Mouse (Mus musculus) cerebellum, postnatal 4 days (tissue): ENCODE data around the gene Adamts1.

Experiments
- DNase-seq, 2 experiments: peaks; one replicate each; pipeline ENCODE4 v3.0.0; 2022; ENCODE audit warnings: low spot score in 2 of 2, mixed read lengths in 1 of 2

Adamts1 gene

GRCm38 (mm10) chr16:85765697-85766096 lies 37.2 kb downstream of the Adamts1 start:
- DNase-seq = no peak

- DNase-seq = no peak
Measured at GRCm38 (mm10) chr16:85765167-85765566, 37.7 kb downstream of the Adamts1 start.

DNA sequence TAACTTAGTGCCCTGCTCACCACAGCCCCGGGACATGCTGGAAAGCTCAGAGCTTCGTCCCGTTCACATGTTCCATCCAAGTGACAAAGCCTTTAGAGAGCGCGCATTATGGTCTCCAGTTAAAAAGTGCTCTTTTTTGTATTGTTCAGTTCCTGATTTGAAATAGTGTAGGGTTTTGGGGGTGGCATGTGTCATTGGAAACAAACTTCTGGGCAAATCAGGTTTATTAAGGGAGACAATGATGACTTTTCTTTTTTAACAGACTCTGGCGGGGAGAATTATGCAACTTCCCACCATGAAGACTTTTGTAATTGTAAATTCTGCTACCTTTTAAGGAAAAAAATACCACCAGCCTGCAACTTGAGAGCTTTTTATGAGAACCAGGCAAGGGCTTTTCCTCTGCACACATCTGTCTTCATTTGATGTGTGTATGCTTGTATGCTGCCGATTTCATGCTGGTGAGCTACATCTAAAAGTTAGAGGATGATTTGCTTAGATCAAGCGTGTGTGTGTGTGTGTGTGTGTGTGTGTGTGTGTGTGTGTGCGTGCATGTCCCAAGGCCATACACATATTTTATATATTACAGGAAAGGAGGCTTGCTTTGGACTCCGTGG lies 40.8 kb downstream of the Adamts1 start:
- no peak for DNase-seq

- no peak for DNase-seq
Measured at GRCm38 (mm10) chr16:85760961-85761580, 41.8 kb downstream of the Adamts1 start.

GRCm38 (mm10) chr16:85756101-85756819 lies 46.7 kb downstream of the Adamts1 start:
- DNase-seq = peak in 1 of 2 experiments; percentile 15

- no peak for DNase-seq
Measured at GRCm38 (mm10) chr16:85749335-85749734, 53.6 kb downstream of the Adamts1 start.

DNA sequence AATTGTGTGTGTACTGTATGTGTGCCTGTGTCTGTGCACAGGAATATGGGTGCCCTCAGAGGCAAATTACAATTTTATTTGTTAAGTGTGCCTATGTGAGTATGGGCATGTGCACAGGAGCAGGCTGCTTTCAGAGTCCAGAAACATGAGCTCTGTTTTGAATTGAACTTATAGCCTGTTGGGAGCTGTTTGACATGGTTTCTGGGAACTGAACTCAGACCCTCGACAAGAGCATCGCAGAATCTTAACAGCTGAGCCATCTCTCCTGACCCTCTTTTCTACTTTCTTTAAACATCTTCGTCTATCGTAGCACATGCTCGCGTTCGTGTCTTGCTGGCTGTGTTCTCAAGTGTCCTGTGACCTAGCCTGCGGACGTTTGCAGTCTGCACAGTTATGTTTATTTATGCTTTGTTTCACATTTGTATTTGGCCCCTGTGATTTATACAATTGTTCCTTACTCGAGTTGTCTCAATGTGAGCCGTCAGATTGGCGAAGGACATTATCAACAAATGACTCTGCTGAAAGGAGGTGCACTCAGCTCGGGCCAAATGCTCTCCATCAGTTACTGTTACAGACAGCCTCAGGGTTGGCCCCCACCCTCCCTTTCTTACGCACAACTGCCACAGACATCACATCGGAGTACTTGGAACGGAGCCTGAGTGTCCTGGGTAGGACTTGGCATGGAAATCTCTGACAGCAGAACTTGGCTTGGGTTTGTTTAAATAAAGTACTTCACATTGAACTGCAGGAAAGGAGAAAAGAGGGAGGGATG lies 55.1 kb downstream of the Adamts1 start:
- peak in 1 of 2 experiments; percentile 76 for DNase-seq

DNA sequence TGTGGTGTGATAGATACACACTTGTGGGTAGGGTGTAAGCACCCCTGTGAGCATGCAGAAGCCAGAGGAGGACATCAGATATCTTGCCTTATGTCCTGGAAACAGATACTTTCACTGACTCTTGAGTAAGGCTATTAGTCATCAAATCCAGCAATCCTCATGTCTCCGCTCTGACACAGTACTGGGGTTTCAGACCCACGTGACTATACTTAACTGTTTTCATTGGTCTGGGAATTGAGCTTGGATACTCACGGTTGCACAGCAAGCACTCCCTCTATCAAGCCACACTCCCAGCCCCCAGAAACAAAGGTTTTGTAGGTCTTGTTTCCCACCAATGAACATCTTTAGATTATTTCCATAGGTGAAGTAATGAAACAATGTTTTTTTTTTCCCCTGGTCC lies 56.5 kb downstream of the Adamts1 start:
- no peak for DNase-seq
